20 mouse cellular contexts compared by ENCODE assay signal in the genomic region with DNA sequence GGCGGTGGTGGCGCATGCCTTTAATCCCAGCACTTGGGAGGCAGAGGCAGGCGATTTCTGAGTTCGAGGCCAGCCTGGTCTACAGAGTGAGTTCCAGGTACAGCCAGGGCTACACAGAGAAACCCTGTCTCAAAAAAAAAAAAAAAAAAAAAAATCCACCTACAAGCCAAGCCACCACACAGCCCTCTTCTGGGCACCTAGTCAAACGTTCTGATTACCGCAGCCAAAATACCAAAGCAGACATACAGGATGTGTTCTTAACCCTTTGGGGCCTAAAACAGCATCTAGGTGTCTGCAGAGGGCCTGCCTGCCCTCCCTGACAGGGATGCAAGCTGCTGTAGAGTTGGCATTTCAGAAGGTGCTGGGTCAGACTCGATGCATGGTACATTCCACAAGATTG. TPM values are rescaled to one million over a fixed set of nuclear protein-coding genes. Genes with fewer than 3 reads are reported as not detected.
DNase-seq lines count a peak whose midpoint lies in the region; TF ChIP-seq lines count a peak whose summit lies in the region.
"Had no signal": no experiment of that assay in that cellular context is flagged by ENCODE, and none has a peak within 500 bp of the region (broad histone marks: within the 10 kb centered on the region; RNA-seq: fewer than 3 reads in every experiment).

No protein-coding gene starts in this region.

- H3K4me3 ChIP-seq in layer of hippocampus, adult 2 months, result no peak overlapping the region
- H3K4me3 ChIP-seq: embryonic facial prominence, embryonic 10.5 days; embryonic facial prominence, embryonic 12.5 days; forebrain, embryonic 13.5 days; forebrain, embryonic 15.5 days had no signal

- peak overlapping the region; percentile 55 for H3K27ac ChIP-seq in layer of hippocampus, adult 2 months
- H3K27ac ChIP-seq: embryonic facial prominence, embryonic 10.5 days; embryonic facial prominence, embryonic 12.5 days; forebrain, embryonic 13.5 days; forebrain, embryonic 15.5 days had no signal

- intact Hi-C loops in left cerebral cortex, postnatal 36 days (cut with DNase I), result no loop called here

- TF ChIP-seq CTCF in layer of hippocampus, adult 2 months (conservative IDR thresholded peaks at IDR 0.05), result no peak

- peak; percentile 78 for DNase-seq in heart, adult 11 months
- no peak for DNase-seq in heart, adult 8-10 months (ENCODE audit: low spot score)
- no peak for DNase-seq in layer of hippocampus, adult 2 months (ENCODE audit: low spot score in 2 of 2)
- DNase-seq in layer of hippocampus, adult 8-10 months (ENCODE audit: low spot score in 2 of 2), result no peak
- DNase-seq in brain, adult 2 months (ENCODE audit: low read depth, low spot score), result peak; percentile 24
- DNase-seq in left cerebral cortex, postnatal 36 days (ENCODE audit: low spot score in 2 of 2), result no peak
- DNase-seq: adrenal gland, adult 2 months; adrenal gland, postnatal 10 days; adrenal gland, postnatal 25 days; B cell, adult 2 months; cerebellum, adult 11-12 months; cerebellum, adult 2 months; cerebellum, adult 9-10 months; cerebellum, postnatal 10 days; cerebellum, postnatal 25 days; forebrain, postnatal 0 days had no signal

RNA-seq across cellular contexts. Expression of a gene that starts 8.2 kb away (rescaled TPM):
- 10 to 100 TPM; 28.8 to 39.1 (median 30.8) TPM for total RNA-seq in heart, adult 8-10 months (2022)
- 100 to 1,000 TPM; 179 to 181 TPM for total RNA-seq in layer of hippocampus, adult 2 months (2021)
- total RNA-seq in layer of hippocampus, adult 8-10 months (2022), result 100 to 1,000 TPM; 151 to 178 (median 164) TPM
- total RNA-seq in left cerebral cortex, postnatal 36 days (2021), result 100 to 1,000 TPM; 111 to 112 TPM

Comparison
In these comparisons a context has a peak if more than half of its experiments do, and no peak if none do; other contexts are left out.
1. DNase-seq: peak in heart, adult 11 months (single experiment) and brain, adult 2 months (single experiment); none in heart, adult 8-10 months (single experiment), layer of hippocampus, adult 2 months (0 of 2), layer of hippocampus, adult 8-10 months (0 of 2) and left cerebral cortex, postnatal 36 days (0 of 2).